Mouse (Mus musculus) lung, adult 2 months (tissue): ENCODE results near the gene Rasgrp4.

Experiments used
- CTCF ChIP-seq: fragments of 200-500 bp; IDR thresholded peaks from 2 replicates; pipeline ENCODE4 v1.5.1; 2011; ENCODE audit warnings: mild to moderate bottlenecking, low read length, control low read depth; ENCODE audit not compliant: insufficient read depth
- POLR2A ChIP-seq: fragments of 200-500 bp; IDR thresholded peaks from 2 replicates; pipeline ENCODE4 v1.6.1; 2011; ENCODE audit warnings: low read depth, mild to moderate bottlenecking, control low read depth, low read length, borderline replicate concordance; ENCODE audit errors: extremely low read depth

GRCm38 (mm10) chr7:29122821-29123220, 11.8 kb upstream of the Rasgrp4 start:
- TF ChIP-seq CTCF (no peak), POLR2A (no peak)
